Mouse (Mus musculus): ENCODE data around the gene Rbm5. TPM values are rescaled to one million over a fixed set of nuclear protein-coding genes. Genes with fewer than 3 reads are reported as not detected.

Gene Rbm5
- polyA plus RNA-seq, 1 experiment from 2014 or later: 212 TPM

DNA sequence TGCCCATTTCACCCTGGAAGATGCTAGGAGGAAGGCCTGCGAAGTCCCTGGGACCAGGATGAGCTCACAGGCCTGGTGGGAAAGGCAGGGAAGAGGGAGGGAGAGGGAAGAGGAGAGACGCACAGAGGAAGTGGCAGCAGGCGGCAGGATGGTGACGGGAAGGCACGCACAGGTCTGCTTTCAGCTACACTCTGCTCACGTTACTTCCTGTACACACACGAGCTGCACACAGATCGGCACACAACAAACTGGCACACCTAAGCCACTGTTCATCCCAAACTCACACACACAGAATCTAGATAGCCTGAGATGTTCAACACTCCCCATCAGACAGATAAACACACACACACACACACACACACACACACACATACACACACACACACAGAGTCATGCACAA is 80.4 kb downstream of the Rbm5 start:
- H3K4me3 ChIP-seq (ENCODE audit: low read length): no peak overlapping the region
- H3K27me3 ChIP-seq (ENCODE audit: control insufficient read depth, insufficient read depth, low read depth, low read length): no peaks in the 10 kb centered on the region
- H3K27ac ChIP-seq (ENCODE audit: low read length): no peak overlapping the region
- no peak for ATAC-seq (ENCODE audit: low read depth)
- no peaks in the 10 kb centered on the region for H3K9me3 ChIP-seq (ENCODE audit: control insufficient read depth, low read length)
- peaks cover 9% of the 10 kb centered on the region for H3K36me3 ChIP-seq (ENCODE audit: control insufficient read depth, insufficient read depth, low read length)
- H3K4me2 ChIP-seq (ENCODE audit: low read depth, low read length): no peak overlapping the region
- H3K9ac ChIP-seq (ENCODE audit: low read length): no peak overlapping the region
- peaks cover 13% of the 10 kb centered on the region for H3K4me1 ChIP-seq (replicated peaks; ENCODE audit: control insufficient read depth, insufficient read depth, low read length)
- 76% methylated on average over 8 of the region's 8 CpGs for WGBS

Other genes with a start within 250 kb of the Rbm5 start
- gene Tmem115, start 237.1 kb downstream of the Rbm5 start, polyA plus RNA-seq (2015; fragmentation: Nextera tagmentation; extraction: Ambion mirVana): 39.0 and 39.4 TPM in 2 replicates
- gene Cyb561d2, start 228.8 kb downstream of the Rbm5 start, polyA plus RNA-seq (2015; fragmentation: Nextera tagmentation; extraction: Ambion mirVana): 27.6 and 32.9 TPM in 2 replicates
- gene Nprl2, start 228.8 kb downstream of the Rbm5 start, polyA plus RNA-seq (2015; fragmentation: Nextera tagmentation; extraction: Ambion mirVana): 41.9 and 43.7 TPM in 2 replicates
- 16.7 and 19.7 TPM in 2 replicates for gene Zmynd10, start 223.7 kb downstream of the Rbm5 start, polyA plus RNA-seq (2015; fragmentation: Nextera tagmentation; extraction: Ambion mirVana)
- 55.4 and 58.5 TPM in 2 replicates for gene Rassf1, start 219.4 kb downstream of the Rbm5 start, polyA plus RNA-seq (2015; fragmentation: Nextera tagmentation; extraction: Ambion mirVana)
- gene Tusc2, start 207.7 kb downstream of the Rbm5 start, polyA plus RNA-seq (2015; fragmentation: Nextera tagmentation; extraction: Ambion mirVana): 35.6 and 41.6 TPM in 2 replicates
- 101 and 102 TPM in 2 replicates for gene Hyal2, start 203.1 kb downstream of the Rbm5 start, polyA plus RNA-seq (2015; fragmentation: Nextera tagmentation; extraction: Ambion mirVana)
- gene Hyal1, start 194.1 kb downstream of the Rbm5 start, polyA plus RNA-seq (2015; fragmentation: Nextera tagmentation; extraction: Ambion mirVana): 10.1 and 13.8 TPM in 2 replicates
- 22.3 and 23.0 TPM in 2 replicates for gene Naa80, start 192.1 kb downstream of the Rbm5 start, polyA plus RNA-seq (2015; fragmentation: Nextera tagmentation; extraction: Ambion mirVana)
- 0.97 and 1.6 TPM in 2 replicates for gene Hyal3, start 190.2 kb downstream of the Rbm5 start, polyA plus RNA-seq (2015; fragmentation: Nextera tagmentation; extraction: Ambion mirVana)
- 44.1 and 51.9 TPM in 2 replicates for gene Ifrd2, start 183.4 kb downstream of the Rbm5 start, polyA plus RNA-seq (2015; fragmentation: Nextera tagmentation; extraction: Ambion mirVana)
- 11.8 and 12.5 TPM in 2 replicates for gene Sema3b, start 161.8 kb downstream of the Rbm5 start, polyA plus RNA-seq (2015; fragmentation: Nextera tagmentation; extraction: Ambion mirVana)
- 457 and 458 TPM in 2 replicates for gene Gnai2, start 135.6 kb downstream of the Rbm5 start, polyA plus RNA-seq (2015; fragmentation: Nextera tagmentation; extraction: Ambion mirVana)
- gene Slc38a3, start 101.5 kb downstream of the Rbm5 start, polyA plus RNA-seq (2015; fragmentation: Nextera tagmentation; extraction: Ambion mirVana): 4.5 and 5.4 TPM in 2 replicates
- 0.65 and 1.2 TPM in 2 replicates for gene Gnat1, start 91.3 kb downstream of the Rbm5 start, polyA plus RNA-seq (2015; fragmentation: Nextera tagmentation; extraction: Ambion mirVana)
- gene Sema3f, start 60.5 kb downstream of the Rbm5 start, polyA plus RNA-seq (2015; fragmentation: Nextera tagmentation; extraction: Ambion mirVana): 10.4 and 11.8 TPM in 2 replicates
- gene Rbm6, start 102.2 kb upstream of the Rbm5 start, polyA plus RNA-seq (2015; fragmentation: Nextera tagmentation; extraction: Ambion mirVana): 70.0 and 70.2 TPM in 2 replicates
- gene Mon1a, start 117.2 kb upstream of the Rbm5 start, polyA plus RNA-seq (2015; fragmentation: Nextera tagmentation; extraction: Ambion mirVana): 12.5 and 13.8 TPM in 2 replicates
- 3.5 and 6.0 TPM in 2 replicates for gene Mst1r, start 135.9 kb upstream of the Rbm5 start, polyA plus RNA-seq (2015; fragmentation: Nextera tagmentation; extraction: Ambion mirVana)
- not detected in 2 replicates for gene Actl11, start 157.5 kb upstream of the Rbm5 start, polyA plus RNA-seq (2015; fragmentation: Nextera tagmentation; extraction: Ambion mirVana)
- gene Camkv, start 164.7 kb upstream of the Rbm5 start, polyA plus RNA-seq (2015; fragmentation: Nextera tagmentation; extraction: Ambion mirVana): 2.0 and 2.5 TPM in 2 replicates
- 24.0 and 24.3 TPM in 2 replicates for gene Traip, start 179.1 kb upstream of the Rbm5 start, polyA plus RNA-seq (2015; fragmentation: Nextera tagmentation; extraction: Ambion mirVana)
- 20.6 and 24.2 TPM in 2 replicates for gene Uba7, start 204.5 kb upstream of the Rbm5 start, polyA plus RNA-seq (2015; fragmentation: Nextera tagmentation; extraction: Ambion mirVana)
- gene Gm20661, start 212.1 kb upstream of the Rbm5 start, polyA plus RNA-seq (2015; fragmentation: Nextera tagmentation; extraction: Ambion mirVana): 3.4 and 4.8 TPM in 2 replicates
- gene Inka1, start 214.9 kb upstream of the Rbm5 start, polyA plus RNA-seq (2015; fragmentation: Nextera tagmentation; extraction: Ambion mirVana): 64.3 and 71.1 TPM in 2 replicates
- gene Cdhr4, start 221.5 kb upstream of the Rbm5 start, polyA plus RNA-seq (2015; fragmentation: Nextera tagmentation; extraction: Ambion mirVana): 7.7 and 9.4 TPM in 2 replicates
- gene Gm20662, start 225.4 kb upstream of the Rbm5 start, polyA plus RNA-seq (2015; fragmentation: Nextera tagmentation; extraction: Ambion mirVana): 0.36 and 0.75 TPM in 2 replicates
- gene Ip6k1, start 231.5 kb upstream of the Rbm5 start, polyA plus RNA-seq (2015; fragmentation: Nextera tagmentation; extraction: Ambion mirVana): 55.3 and 57.5 TPM in 2 replicates